Mouse (Mus musculus): ENCODE measurements around the gene S100a13.

GRCm38 (mm10) chr3:90537141-90537904 lies 23.1 kb downstream of the S100a13 start, which contains the start of gene S100a16:
- TF ChIP-seq CTCF (IDR thresholded peaks at IDR 0.05; ENCODE audit: control insufficient read depth, insufficient read depth, insufficient read length), result no peak
- no peak for TF ChIP-seq USF1 (IDR thresholded peaks at IDR 0.05; ENCODE audit: low read depth)
- TF ChIP-seq FOSL1 (IDR thresholded peaks at IDR 0.05; ENCODE audit: insufficient read depth, low read length, poor library complexity, severe bottlenecking), result no peak
- TF ChIP-seq MAX (IDR thresholded peaks at IDR 0.05), result no peak
- TF ChIP-seq MYOD1 (IDR thresholded peaks at IDR 0.05; ENCODE audit: control insufficient read depth, insufficient read length, low read depth), result no peak

Measured in C2C12 (cell line).